Mouse (Mus musculus): ENCODE measurements around the gene Zcchc7.

GRCm38 (mm10) chr4:44944426-44945075, 188.9 kb downstream of the Zcchc7 start:
- no peak for TF ChIP-seq CTCF (IDR thresholded peaks at IDR 0.05; ENCODE audit: extremely low read depth, insufficient read length, insufficient replicate concordance, low read depth, low read length)
- no peak for TF ChIP-seq POLR2A (IDR thresholded peaks at IDR 0.05; ENCODE audit: low read depth, low read length)

Data from small intestine, adult 2 months (tissue).